Mouse (Mus musculus) embryo, embryonic 9.5 days (tissue): Measurements from ENCODE around the gene Qpct.
A peak's percentile ranks its signal among the peaks of the same experiment; 100 is the strongest.
"Not testable (repeated sequence)": the region's sequence is repeated elsewhere in the genome, so short reads cannot be mapped to it uniquely, and the experiment has no call there.

Source experiments
- DNase-seq: peaks from one replicate; pipeline ENCODE4 v3.0.0-alpha.2; 2017; ENCODE audit errors: extremely low spot score

Qpct gene

GRCm38 (mm10) chr17:79069766-79070480, 18.2 kb downstream of the Qpct start:
- no peak for DNase-seq

GRCm38 (mm10) chr17:79071951-79072350, 20.2 kb downstream of the Qpct start:
- DNase-seq, result no peak

GRCm38 (mm10) chr17:79076974-79077847, 25.5 kb downstream of the Qpct start:
- DNase-seq, result no peak

- DNase-seq, result no peak
Measured at GRCm38 (mm10) chr17:79077848-79078146, 26.1 kb downstream of the Qpct start.

- no peak for DNase-seq
Measured at GRCm38 (mm10) chr17:79078248-79078647, 26.5 kb downstream of the Qpct start.

GRCm38 (mm10) chr17:79091710-79092109, 40.0 kb downstream of the Qpct start:
- no peak for DNase-seq

GRCm38 (mm10) chr17:79093286-79093975, 41.7 kb downstream of the Qpct start:
- no peak for DNase-seq

GRCm38 (mm10) chr17:79095624-79096023, 43.9 kb downstream of the Qpct start:
- DNase-seq, result no peak

- no peak for DNase-seq
Measured at GRCm38 (mm10) chr17:79099866-79100265, 48.2 kb downstream of the Qpct start.

GRCm38 (mm10) chr17:79108238-79108637, 56.5 kb downstream of the Qpct start:
- no peak for DNase-seq

- DNase-seq, result no peak
Measured at GRCm38 (mm10) chr17:79109576-79109975, 57.9 kb downstream of the Qpct start.

GRCm38 (mm10) chr17:79110936-79111348, 59.2 kb downstream of the Qpct start:
- DNase-seq, result peak; percentile 49

- DNase-seq, result not testable (repeated sequence)
Measured at GRCm38 (mm10) chr17:79115248-79115647, 63.5 kb downstream of the Qpct start.

- no peak for DNase-seq
Measured at GRCm38 (mm10) chr17:79119066-79119465, 67.4 kb downstream of the Qpct start.

- DNase-seq, result no peak
Measured at GRCm38 (mm10) chr17:79120269-79120668, 68.6 kb downstream of the Qpct start.

GRCm38 (mm10) chr17:79133740-79134139, 82.0 kb downstream of the Qpct start:
- DNase-seq, result peak; percentile 8

- no peak for DNase-seq
Measured at GRCm38 (mm10) chr17:79135826-79136225, 84.1 kb downstream of the Qpct start.

- no peak for DNase-seq
Measured at GRCm38 (mm10) chr17:79136401-79136800, 84.7 kb downstream of the Qpct start.
